Mouse (Mus musculus): ENCODE data around the gene Cbwd1.
"Not testable (repeated sequence)": the region's sequence is repeated elsewhere in the genome, so short reads cannot be mapped to it uniquely, and the experiment has no call there.

Cbwd1 gene

DNA sequence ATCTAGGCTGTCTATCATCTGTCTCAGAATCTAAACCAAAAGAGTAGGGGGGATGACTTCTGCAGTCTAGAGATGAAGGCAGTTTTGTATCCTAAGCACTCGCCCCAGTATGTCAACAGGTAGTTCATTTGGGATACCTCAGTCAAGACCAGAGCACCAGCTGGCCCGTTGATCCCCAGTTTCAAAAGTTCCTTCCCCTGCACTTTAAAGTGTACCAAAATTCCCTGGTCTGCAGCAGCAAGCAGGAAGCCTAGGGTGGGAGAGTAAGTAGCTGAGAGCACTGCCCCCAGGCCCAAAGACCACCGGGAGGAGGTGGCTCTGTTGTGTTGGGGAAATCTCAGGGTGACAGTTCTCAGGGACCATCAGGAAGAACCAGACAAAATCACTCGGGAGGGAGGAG lies 64.9 kb downstream of the Cbwd1 start:
- no peak for DNase-seq

DNA sequence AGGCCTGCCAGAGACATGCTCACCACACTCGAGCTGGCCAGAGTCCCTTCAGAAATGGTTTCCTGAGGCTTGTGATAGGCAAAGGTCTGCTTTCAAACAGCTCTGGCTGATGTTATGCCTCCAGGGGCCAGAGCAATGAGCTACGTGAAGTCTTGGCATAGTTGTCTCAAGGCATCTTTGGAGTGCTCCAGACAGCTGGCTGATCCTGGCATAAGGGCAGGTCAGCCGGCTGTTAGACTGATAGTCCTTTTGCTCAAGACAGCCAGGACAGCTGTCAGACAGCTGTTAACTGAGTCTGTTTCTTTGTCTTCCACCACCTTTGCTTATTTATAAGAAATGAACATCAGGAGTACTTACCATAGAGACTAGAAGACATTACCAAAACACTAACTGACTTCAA lies 74.5 kb downstream of the Cbwd1 start:
- no peak for DNase-seq

- DNase-seq = peak; percentile 8
These were observed 75.9 kb downstream of the Cbwd1 start for GRCm38 (mm10) chr19:24885504-24885903.

DNA sequence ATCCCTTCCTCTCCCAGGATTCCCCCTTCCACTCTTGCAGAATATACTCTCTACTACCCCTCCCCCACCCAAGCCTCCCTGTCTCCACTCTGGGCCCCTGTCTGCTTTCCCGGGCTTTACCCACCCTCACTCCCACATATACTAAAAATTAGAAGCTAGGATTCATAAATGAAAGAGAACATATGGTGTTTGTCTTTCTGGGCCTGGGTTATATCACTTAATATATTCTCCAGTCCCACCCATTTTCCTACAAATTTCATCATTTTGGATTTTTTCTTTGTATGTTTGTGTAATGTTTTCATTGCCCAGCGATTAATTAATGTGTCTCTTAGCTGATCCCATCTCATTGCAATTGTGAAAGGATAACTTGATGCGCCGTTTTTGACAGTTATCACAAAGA lies 80.2 kb downstream of the Cbwd1 start:
- DNase-seq = no peak

GRCm38 (mm10) chr19:24875129-24875870 lies 86.1 kb downstream of the Cbwd1 start, which contains the start of gene Gm10053:
TSS of gene Gm10053 (plus strand) at chr19:24875686.
- not testable (repeated sequence) for DNase-seq

GRCm38 (mm10) chr19:24873873-24874272 lies 87.5 kb downstream of the Cbwd1 start:
- DNase-seq = no peak

GRCm38 (mm10) chr19:24871037-24871635 lies 90.3 kb downstream of the Cbwd1 start:
- peak; percentile 7 for DNase-seq

Measured in cerebellum, adult 9-11 months (tissue).